Mouse (Mus musculus) spleen, postnatal 14 days (tissue): ENCODE data around the gene Cipc.
A peak's percentile ranks its signal among the peaks of the same experiment; 100 is the strongest.

ENCODE experiments used
- DNase-seq, 2 experiments: peaks; one replicate each; pipeline ENCODE4 v3.0.0; 2021 to 2022; ENCODE audit warnings: low spot score in 2 of 2

Cipc gene

DNA sequence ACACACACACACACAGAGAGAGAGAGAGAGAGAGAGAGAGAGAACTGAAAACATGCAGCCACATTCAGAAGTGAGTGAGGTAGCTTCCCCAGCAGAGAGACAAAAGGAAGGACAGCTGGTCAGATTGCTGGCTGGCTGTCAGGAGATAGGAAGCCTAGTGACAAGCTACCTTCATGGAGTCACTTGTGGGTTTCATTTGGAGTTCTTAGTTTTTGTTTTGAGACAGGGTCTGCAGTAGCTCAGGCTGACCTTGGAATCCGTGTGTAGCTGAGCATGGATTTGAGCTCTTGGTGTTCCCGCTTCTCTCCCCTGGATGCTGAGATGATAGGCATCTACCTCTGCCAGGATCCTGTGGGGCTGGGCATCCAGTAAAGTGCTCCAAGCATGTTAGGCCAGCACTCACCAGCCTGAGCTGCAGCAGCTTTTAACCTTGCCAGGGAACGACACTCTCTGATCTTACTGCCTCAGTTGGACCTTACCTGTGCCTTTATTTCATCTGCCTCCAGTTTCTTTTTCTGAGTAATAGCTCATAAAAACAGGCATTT lies 14.0 kb downstream of the Cipc start:
- no peak for DNase-seq

DNA sequence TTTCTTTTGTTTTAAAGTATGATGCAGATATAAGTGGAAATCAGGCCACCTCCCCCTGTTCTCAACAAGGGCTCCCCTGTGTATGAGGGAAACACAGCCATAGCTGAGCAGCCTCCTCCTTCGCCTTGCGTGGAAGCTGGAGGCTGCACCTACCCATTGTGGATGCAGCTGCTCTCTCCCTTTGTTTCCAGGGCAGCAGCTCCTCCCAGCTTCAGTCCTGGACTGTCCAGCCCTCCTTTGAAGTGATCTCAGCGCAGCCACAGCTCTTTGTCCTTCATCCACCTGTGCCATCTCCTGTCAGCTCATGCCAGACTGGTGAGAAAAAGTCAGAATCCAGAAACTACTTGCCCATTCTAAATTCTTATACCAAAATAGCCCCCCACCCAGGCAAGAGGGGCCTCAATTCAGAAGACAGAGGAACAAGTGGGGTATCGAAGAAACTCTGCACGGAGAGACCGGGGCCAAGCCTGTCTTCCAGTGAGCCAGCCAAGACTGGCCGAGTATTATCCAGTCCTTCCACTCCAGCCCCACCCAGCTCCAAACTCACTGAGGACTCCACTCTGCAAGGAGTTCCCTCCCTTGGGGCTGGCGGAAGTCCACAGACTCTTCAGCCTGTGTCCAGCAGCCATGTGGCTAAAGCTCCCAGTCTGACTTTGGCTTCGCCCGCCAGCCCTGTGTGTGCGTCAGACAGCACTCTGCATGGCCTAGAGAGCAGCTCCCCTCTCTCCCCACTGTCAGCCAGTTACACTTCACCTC lies 14.9 kb downstream of the Cipc start:
- no peak for DNase-seq

DNA sequence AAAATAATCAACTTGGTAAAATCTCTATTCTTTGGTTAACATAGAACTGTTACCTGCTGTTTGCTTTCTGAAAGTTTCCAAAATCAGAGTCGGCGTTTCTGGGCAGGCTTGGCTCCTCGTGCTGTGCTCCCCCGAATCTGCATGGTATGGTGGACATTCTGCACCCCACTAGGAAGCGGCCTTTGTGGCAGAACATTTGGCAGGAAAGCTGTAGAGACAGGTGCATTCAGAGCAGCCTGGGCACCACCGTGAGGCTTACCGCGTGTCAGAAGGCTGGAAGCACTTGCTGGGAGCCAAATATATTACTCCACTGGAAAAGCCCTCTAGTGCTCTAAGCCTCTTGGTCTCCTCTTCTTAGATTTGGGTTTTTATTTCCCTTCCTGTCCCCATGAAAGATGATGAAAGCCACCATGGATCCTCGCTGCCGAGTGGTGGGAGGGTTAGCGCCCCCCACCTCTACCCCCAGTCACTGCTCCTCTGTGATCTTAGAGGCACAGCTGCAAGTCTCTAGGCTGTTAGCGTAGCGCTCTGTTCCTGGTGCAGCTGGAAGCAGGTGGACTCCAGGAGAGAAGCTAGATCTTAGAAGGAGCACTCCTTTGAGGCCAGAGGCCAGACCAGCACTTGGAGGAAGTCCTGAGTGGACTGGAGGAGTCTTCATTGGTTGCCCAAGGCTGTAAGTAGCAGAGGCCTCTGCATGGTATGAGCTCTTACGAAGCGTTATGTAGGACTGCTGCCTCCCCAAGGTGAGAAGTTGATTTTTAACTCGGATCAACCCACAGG lies 17.6 kb downstream of the Cipc start:
- DNase-seq, result no peak

DNA sequence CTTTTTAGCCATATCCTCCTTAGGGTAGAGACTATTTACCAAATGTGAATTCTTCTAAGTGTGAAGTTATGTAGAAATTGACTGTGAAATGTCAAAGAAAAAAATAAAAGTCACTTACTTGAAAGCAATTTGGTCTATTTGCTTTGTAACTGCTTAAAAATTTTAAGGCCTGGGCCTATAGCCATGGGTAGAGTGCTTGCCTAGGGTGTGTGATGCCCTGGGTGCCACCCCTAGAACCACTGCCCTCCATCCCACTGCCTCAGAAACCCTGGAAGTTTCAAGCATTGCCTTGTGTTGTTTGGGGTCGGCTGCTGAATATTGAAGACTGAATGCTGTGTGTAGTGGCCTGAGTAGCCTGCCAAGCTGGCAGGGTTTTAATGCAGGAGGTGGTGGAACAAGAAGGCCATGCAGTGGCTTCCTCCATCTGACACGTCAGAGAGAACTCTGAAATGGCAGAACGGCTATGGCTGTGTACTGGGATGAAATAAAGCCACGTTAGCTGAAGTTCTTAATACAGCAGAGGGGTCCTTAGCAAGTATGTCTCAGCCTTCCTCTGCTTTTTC lies 18.5 kb downstream of the Cipc start:
- no peak for DNase-seq

DNA sequence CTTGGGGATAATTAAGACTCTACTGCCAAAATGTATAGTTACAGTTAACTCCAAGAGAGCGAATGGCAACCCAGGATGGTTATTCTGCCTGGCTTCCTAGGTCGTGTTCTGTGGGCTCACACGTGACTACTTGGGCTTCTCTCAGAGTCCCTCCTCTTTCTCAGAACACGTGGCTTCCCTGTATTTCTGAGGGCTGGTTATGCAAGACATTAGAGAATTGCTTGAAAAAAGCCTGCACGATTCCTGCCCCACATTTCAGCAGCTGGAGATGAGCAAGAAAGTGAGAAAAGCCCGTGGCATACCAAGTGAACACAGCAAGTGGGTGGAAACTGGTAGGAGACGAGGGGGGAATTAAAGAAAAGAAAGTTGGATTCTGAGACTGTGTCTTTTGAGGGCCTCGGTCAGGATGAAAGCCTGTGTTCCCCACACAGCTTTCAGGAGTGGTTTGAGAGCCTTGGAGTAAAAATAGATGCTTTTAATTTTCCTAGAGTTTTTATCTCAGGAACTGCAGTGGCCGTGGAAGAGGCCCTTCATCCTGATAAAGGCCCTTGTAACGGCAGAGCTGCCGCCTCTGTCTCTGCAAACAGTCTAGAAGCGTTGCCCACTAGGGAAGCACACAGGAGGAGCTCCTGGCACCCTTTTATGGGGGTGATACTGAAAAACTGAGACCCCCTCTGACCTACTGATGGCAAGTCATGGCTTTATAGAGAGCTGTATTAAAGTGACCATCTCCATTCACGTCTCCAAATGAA lies 21.8 kb downstream of the Cipc start:
- no peak for DNase-seq

DNA sequence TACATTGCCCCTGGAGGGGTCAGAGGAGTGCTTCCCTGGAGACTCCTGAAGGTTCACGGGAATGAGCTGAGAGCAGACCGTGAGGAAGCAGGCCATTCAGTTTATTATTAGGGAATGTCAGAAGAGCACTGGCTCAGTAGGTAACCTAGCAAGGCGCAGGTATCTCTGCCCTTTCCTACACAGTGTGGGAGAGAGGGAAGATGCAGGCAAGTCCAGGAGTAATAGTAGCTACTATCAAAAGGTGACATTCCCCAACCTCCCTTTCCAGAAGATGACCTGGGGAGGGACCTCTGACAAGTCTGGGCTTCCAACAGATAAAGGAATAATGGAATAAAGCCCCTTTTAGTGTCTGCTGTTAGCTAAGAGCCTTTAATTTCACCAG lies 22.4 kb downstream of the Cipc start:
- no peak for DNase-seq

DNA sequence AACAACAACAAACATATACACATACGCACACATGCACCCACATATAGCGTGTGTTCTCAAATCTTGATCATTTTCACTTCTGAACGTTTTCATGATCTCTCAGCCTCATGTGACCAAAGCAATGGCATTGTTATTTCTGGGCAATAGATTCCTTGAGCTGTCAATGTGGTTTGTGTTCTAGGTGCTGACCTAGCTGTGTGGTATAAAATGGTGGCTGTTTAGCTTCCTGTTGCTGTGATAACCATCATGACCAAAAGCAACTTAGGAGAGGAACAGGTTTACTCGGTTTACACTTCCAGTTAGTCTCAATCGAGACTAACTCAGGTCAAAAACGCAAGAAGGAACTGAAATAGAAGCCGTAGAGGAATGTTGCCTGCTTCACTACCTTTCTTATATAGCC lies 24.2 kb downstream of the Cipc start:
- no peak for DNase-seq

DNA sequence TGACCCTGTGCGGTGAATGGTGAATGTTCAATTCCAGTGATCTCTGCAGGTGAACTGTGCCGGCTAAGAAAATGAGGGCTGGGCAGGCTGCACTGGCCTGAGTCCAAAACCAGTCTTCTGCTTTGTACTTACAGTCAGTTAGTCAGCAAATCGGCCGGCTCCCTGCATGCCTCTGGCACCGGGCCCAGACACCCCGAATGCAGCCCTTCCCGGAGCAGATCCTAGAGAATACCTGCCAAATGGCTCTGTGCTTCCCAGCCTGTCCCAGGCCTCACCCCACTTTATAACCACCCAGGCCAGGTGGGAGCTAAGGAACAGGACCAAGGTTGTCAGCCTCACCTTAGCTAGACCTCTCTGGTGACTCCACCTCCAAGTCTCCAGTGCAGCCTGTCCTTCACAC lies 26.4 kb downstream of the Cipc start:
- DNase-seq, result no peak

DNA sequence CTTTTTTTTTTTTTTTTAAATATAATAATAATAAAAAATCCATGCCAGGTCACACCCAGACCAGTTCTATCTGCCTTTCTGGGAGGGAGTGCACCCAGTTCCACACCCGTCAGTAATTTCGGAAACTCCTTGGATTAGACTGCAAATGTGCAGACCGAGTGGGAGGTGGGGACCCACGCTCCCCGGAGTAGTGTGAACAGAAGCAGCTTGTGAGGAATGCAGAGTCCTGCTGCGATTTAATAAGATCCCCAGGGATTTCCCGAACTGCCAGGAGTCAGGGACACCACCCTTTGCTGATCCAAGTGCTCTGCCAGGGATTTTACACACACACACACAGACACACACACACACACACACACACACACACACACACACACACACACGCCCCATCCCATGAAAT lies 26.9 kb downstream of the Cipc start:
- no peak for DNase-seq

DNA sequence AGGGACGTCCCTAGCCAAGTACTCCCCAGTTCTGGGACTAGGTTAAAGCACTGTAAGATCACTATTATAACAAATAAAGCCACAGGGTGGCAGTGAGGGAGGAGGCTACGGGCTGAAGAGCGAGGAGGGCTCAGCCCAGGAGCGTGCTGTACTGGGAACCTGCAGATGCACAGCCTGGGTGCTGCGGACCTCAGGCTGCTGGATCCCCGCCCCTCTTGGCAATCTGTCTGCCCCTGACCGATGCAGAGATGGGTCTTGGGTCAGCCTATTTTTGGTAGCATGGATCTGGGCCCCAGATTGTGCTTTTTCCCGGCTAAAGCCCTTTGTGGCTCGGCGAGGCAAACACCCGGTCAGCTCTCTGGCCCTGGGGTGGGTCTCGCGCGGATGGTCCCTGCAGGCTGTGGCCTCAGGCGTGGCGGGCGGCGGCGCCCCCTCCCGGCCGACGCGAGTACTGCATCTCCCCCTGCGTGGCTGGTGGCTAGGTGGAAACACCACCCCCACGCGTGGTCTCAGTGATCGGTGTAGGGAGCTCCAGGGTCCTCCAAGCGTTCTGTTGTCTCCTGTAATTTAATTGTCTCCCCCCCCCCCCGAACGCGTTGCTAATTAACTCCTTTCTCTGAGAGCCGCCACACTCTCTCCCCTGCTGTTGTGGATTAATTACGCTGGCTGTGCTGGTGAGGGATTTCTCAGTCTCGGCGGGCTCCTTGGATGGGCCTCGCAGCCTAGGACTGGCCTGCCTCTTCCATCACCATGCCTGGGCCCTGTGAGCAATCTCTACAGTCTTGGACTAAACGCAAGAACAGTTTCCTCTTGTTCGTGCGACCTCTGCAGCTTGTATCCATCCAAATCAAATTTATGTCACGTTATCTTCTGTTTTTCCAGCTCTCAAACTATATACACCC lies 27.8 kb downstream of the Cipc start:
- peak; percentile 43 to 63 for DNase-seq

DNA sequence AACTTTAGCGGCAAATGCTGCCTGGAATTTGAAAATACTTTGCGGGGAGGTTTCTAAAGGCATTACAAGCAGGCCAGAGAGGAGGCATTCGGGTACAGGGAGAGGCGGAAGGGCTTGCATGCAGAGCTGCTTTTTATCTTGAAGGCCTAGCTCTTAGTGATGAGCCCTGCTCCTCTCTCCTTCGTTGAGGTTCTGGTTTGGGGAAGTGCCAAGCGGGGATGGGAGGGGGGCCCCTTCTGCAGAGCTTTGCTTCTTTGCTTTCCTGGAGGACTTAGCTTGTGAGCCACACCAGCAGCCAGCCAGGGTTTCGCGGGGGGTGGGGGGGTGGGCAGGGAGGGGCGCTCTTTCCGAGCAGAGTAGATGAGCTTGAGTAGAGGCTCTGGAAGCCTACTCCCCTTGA lies 28.9 kb downstream of the Cipc start:
- DNase-seq, result no peak

DNA sequence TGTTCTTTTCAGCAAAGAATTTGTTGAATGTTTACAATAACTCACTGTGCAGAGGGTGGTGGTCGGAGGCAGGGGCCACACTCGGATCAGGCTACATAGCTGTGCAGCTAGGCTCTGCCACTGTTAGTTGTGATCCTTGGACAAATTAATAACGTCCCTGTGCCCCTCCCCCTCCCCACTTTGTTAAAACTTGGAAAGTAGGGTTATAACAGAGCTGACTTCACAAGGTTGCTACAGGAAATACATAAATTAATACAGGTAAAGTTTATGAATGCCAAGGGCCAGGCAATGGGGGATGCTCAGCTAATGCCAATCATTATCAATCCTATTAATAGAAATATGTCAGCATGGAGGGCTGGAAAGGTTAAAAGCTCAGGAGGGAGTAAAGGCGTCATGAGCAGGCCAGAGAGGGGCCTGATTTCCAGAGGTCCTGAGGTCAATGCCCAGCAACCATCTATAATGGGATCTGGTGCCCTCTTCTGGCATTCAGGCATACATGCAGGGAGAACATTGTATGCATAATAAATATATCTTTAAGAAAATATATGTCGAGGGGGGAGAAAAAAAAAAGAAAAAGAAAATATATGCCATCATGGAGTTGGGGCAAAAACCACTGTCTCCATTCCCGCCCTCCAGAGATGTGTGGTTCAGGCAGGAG lies 29.8 kb downstream of the Cipc start:
- no peak for DNase-seq

DNA sequence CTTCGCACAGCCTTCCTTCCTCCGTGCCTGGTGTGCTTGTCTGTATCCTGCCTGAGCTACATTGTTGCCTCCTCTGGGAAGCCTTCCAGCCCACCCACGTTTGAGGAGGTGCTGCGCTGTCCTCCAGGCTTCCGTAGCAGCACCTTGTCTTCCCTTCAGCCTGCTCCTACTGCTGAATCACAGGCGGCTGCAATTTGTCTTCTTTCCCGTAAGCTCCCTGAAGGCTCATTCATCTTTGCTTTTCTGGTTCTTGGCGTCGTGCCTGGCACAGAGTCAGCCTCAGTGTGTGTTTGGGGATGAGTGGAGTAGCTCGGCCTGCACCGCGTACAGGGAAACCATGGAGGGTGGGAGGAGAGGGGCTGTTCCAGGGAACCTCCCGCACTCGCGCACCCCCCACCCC lies 31.0 kb downstream of the Cipc start:
- no peak for DNase-seq

DNA sequence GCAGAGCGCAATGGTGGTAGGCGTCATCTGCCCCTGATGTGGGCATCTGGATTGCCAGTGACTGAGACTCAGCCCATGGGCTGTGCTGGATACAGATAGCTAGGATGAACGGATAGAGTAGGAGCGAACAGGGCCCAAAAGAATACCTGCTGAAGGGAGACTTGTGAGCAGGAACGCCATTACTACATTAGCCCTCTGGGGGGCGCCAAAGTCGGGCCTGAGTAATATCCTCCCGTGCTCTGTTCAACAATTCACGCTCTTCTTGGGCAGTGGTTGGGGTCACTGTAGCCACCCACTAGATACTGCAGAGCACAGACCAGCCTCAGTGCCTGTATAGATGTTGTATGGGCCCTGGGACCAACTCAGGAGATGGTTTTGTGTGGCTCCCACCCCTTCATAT lies 34.3 kb downstream of the Cipc start:
- no peak for DNase-seq

DNA sequence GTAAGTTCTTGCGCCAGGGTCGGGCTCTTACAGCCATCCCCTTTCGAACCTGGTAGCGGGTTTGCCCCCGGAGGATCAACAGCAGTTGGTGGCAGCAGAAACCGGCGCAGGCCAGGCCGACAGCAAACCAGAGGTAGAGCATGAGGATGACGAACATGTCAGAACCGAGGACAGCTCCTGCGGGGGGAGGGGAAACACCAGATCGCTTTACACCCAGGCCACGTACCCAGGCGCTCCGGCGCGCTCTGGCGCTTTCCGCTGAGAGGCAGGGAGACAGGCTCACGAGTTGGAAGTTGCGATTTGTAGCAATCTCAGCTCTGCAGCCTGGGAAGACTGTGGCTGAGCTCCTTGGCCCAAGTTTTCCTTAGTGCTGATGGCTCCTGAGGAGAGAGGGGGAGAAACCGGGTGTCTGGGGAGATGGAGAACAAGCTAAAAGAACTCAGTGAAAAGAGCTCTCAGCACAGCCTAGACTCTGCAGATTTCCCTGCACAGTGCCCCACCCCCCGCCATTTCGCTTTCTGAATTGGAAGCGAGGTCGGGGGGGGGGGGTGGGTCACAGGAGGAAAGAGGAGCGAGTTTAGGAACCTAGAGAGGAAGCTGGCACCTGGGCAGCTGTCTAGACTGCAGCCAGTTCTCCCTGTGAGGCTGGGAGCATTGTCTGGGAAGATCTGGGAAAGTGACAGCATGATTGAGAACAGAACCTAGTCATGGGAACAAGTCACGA lies 36.8 kb downstream of the Cipc start:
- DNase-seq, result peak in 1 of 2 experiments; percentile 26

DNA sequence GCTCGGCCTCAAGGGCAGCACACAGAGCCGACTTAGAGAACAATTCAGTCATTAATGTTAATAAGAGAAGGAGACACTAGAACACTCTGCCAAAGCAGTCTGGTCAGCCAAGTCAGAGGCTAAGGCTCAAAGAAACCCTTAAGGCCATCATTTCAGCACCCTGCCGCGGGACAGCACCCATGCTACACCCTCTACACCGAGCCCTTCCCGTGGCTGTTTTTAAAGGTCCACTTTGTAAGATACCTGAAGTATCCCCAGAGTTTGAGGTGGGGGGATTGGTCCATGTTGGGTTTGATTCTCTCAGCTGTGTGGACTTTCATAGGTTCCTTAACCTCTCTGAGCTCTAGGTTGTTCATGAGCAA lies 37.3 kb downstream of the Cipc start:
- no peak for DNase-seq

DNA sequence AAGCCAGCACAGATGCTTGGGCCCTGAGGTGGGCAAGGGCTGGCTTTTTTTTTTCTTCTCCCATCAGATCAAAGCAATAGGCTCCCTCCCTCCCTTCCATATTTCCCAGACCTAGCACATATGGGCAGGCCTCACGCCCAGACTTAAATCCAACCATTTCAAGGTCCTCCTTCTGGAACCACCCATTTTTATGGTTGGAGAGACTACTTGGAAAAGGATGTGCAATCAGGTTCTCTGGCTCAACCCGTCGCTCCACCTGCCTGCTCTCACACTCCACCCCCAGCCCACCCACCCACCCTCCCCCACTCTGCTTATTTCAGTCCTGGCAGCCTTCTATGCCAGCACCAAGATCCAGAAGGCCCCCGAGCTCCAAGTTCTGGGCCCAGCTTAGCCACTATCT lies 39.7 kb downstream of the Cipc start:
- DNase-seq, result no peak

DNA sequence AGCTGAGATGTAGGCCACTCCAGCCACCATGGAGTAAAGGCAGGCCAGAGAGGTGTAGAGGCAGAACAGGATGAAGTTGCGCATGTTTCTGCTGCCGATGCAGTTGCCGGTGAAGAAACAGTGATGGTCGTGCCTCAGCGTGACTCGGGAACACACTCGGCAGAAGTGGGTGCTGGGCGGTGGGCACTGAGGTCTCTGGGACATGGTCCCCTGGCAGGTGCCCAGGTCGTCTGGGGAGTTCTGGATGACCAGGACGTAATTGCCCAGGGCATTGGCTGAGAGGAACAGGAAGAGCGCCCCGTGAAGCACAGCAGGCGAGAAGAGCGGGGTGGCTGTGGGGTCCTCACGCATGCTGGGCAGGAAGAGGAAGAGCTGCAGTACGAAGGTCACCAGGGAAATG lies 41.4 kb downstream of the Cipc start:
- no peak for DNase-seq

DNA sequence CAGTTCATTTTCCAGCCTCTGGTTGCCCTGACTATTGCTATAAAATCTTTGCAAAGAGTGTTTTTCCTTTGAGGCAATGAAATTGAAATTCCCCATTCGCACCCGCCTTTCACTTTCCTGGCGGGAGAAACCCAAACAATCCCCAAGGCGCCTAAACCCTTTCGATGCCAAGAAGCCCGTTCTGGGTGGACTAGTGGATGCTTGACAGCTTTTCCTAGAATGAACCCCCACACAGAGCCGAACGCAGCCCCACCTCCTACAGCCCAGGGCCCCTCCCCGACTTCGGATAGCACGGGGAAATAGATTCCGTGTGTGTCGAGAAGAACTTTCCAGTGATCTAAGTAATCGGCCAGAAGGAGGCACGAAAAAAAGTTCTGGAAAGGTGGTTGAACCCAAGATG lies 42.5 kb downstream of the Cipc start:
- no peak for DNase-seq
